Mouse (Mus musculus): ENCODE results near the gene Ano7.

DNA sequence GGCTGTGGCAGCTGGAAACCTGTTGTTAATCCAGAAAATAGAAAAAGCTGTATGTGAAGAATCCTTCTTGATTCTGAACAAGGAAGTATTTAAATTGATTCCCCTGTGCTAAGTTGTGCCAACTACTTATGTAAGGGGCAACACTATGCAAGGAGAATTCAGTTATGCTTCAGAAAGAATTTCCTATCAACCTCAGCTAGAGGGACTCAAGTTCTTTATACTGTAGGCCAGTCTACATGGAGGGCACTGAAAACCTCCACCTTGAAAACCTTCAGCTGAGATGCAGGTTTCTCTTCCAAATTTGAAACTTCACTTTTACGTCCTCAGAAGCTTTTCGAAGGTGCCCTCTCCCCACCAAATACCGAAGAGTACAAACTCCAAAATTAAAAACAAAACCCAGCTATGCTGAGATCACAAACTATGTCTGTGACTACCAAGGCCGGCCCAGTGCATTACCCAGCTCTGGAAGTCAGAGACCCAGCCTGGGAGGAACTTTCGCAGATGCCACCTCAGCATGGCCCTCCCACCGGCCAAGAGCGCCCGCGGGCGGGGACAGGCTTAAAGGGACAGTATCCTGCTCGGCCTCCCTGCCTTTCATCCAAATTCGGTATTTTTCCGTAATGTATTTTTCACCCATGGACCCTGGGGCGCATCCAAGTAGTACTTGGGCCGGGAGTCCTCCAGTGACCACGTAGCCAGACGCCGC is 70.8 kb downstream of the Ano7 start:
- TF ChIP-seq CTCF (IDR thresholded peaks at IDR 0.05; ENCODE audit: low read depth): peak; percentile 27; the same call in 1 of the 2 replicates
- TF ChIP-seq EP300 (optimal IDR thresholded peaks at IDR 0.05): no peak
